Mouse (Mus musculus) neural tube, embryonic 13.5 days (tissue): Measurements from ENCODE around the gene Cmip. TPM values are rescaled to one million over a fixed set of nuclear protein-coding genes. Genes with fewer than 3 reads are reported as not detected.

Experiments used
- ATAC-seq: fragments of 200-750 bp; cut with Nextera tagmentation; 2 replicates; pipeline ENCODE4 v1.8.0; 2017; ENCODE audit warnings: low read depth, mild to moderate bottlenecking, moderate TSS enrichment, moderate library complexity
- H3K27ac ChIP-seq: fragments of 300-500 bp; sonication (generic); replicated peaks from 2 replicates; pipeline ENCODE4 v1.5.1; 2015; ENCODE audit warnings: moderate library complexity, mild to moderate bottlenecking, inconsistent platforms
- H3K27me3 ChIP-seq: fragments of 300-500 bp; sonication (generic); 2 replicates; pipeline ENCODE4 v1.6.1; 2015; ENCODE audit warnings: mild to moderate bottlenecking, inconsistent platforms
- H3K36me3 ChIP-seq: fragments of 300-500 bp; sonication (generic); 2 replicates; pipeline ENCODE4 v1.6.1; 2015; ENCODE audit warnings: mild to moderate bottlenecking, inconsistent platforms
- H3K4me1 ChIP-seq: fragments of 300-500 bp; sonication (generic); replicated peaks from 2 replicates; pipeline ENCODE4 v1.6.1; 2015; ENCODE audit warnings: inconsistent platforms
- H3K4me2 ChIP-seq: fragments of 300-500 bp; sonication (generic); 2 replicates; pipeline ENCODE4 v1.6.1; 2015; ENCODE audit warnings: inconsistent platforms, mild to moderate bottlenecking, moderate library complexity
- H3K4me3 ChIP-seq: fragments of 300-500 bp; sonication (generic); 2 replicates; pipeline ENCODE4 v1.5.1; 2015; ENCODE audit warnings: mild to moderate bottlenecking, inconsistent platforms
- H3K9ac ChIP-seq: fragments of 300-500 bp; sonication (generic); 2 replicates; pipeline ENCODE4 v1.6.1; 2015; ENCODE audit warnings: moderate library complexity, mild to moderate bottlenecking, inconsistent platforms
- H3K9me3 ChIP-seq: fragments of 300-500 bp; sonication (generic); 2 replicates; pipeline ENCODE4 v1.6.1; 2016; ENCODE audit warnings: inconsistent platforms
- WGBS: fragments of 180-500 bp; shearing (Covaris S2); methylation state at CpG from one replicate; pipeline ENCODE4 v1.1.7; 2015; 5-methylcytosine and 5-hydroxymethylcytosine counted together
- polyA plus RNA-seq: library from polyadenylated mRNA; unstranded; fragments of >200 nt; fragmentation: Nextera tagmentation; extraction: Ambion mirVana; gene quantifications from 2 replicates; pipeline ENCODE4 v1.2.1, GENCODE M21; 2015

The Cmip gene
- polyA plus RNA-seq, 1 experiment from 2014 or later, result 115 TPM

- Histone ChIP-seq H3K27ac (peak overlapping the region; percentile 89), H3K9ac (0 out of 2 replicates have a peak overlapping the region, but pooled peaks have one; percentile 31), H3K4me3 (no peak overlapping the region), H3K9me3 (no peaks in the 10 kb centered on the region), H3K4me1 (peaks cover 58% of the 10 kb centered on the region), H3K4me2 (no peak overlapping the region), H3K36me3 (peaks cover 75% of the 10 kb centered on the region), H3K27me3 (no peaks in the 10 kb centered on the region)
- WGBS, result 19% methylated on average over 15 of the region's 15 CpGs
- peak; percentile 85 for ATAC-seq
Observed at GRCm38 (mm10) chr8:117446344-117446997, 189.6 kb downstream of the Cmip start.

GRCm38 (mm10) chr8:117451072-117451471, 194.2 kb downstream of the Cmip start:
- H3K9ac ChIP-seq, result no peak overlapping the region
- peaks cover 96% of the 10 kb centered on the region for H3K36me3 ChIP-seq
- no peaks in the 10 kb centered on the region for H3K27me3 ChIP-seq
- peaks cover 40% of the 10 kb centered on the region for H3K4me1 ChIP-seq
- H3K9me3 ChIP-seq, result no peaks in the 10 kb centered on the region
- H3K4me3 ChIP-seq, result no peak overlapping the region
- H3K4me2 ChIP-seq, result no peak overlapping the region
- ATAC-seq, result no peak
- peak overlapping the region; percentile 70 for H3K27ac ChIP-seq
- WGBS, result 62% methylated on average over 9 of the region's 9 CpGs

DNA sequence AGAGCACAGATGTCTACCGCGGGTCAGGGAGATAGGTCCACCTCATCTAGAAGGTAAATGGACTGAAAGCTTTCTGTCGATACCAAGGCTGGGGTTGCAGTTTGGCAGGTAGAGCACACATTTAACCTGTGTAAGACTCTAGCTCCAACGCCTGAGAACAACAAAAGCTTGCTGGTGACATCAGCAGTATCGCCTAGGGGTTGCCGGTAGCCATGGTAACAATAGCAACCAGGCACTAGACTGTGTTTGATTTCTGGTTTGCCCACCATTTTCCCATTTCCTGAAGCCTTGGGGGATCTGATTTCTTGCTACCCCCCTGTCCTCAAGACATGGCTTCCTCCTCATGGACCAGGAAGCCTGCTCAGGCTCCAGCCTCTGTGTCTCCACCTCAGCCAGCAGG, 197.1 kb downstream of the Cmip start:
- H3K4me1 ChIP-seq, result peaks cover 26% of the 10 kb centered on the region
- no peaks in the 10 kb centered on the region for H3K9me3 ChIP-seq
- no peak overlapping the region for H3K9ac ChIP-seq
- no peak for ATAC-seq
- H3K4me2 ChIP-seq, result no peak overlapping the region
- H3K4me3 ChIP-seq, result no peak overlapping the region
- peak overlapping the region; percentile 43; the same call in 1 of the 2 replicates for H3K27ac ChIP-seq
- 81% methylated on average over 6 of the region's 6 CpGs for WGBS
- H3K27me3 ChIP-seq, result no peaks in the 10 kb centered on the region
- H3K36me3 ChIP-seq, result peaks cover 97% of the 10 kb centered on the region

- ATAC-seq, result no peak
- no peak overlapping the region for H3K9ac ChIP-seq
- no peaks in the 10 kb centered on the region for H3K27me3 ChIP-seq
- no peak overlapping the region for H3K4me3 ChIP-seq
- no peak overlapping the region for H3K4me2 ChIP-seq
- H3K9me3 ChIP-seq, result no peaks in the 10 kb centered on the region
- H3K4me1 ChIP-seq, result peaks cover 24% of the 10 kb centered on the region
- WGBS, result 93% methylated on average over 14 of the region's 14 CpGs
- H3K36me3 ChIP-seq, result peaks cover 97% of the 10 kb centered on the region
- H3K27ac ChIP-seq, result peak overlapping the region; percentile 43; the same call in 1 of the 2 replicates
Observed at GRCm38 (mm10) chr8:117454516-117455116, 197.8 kb downstream of the Cmip start.

GRCm38 (mm10) chr8:117455701-117456100, 198.8 kb downstream of the Cmip start:
- no peaks in the 10 kb centered on the region for H3K9me3 ChIP-seq
- H3K4me1 ChIP-seq, result peaks cover 14% of the 10 kb centered on the region
- ATAC-seq, result no peak
- no peak overlapping the region for H3K27ac ChIP-seq
- H3K27me3 ChIP-seq, result no peaks in the 10 kb centered on the region
- peaks cover 97% of the 10 kb centered on the region for H3K36me3 ChIP-seq
- H3K4me3 ChIP-seq, result no peak overlapping the region
- H3K9ac ChIP-seq, result no peak overlapping the region
- WGBS, result 88% methylated on average over 6 of the region's 6 CpGs
- no peak overlapping the region for H3K4me2 ChIP-seq

- WGBS, result 55% methylated on average over 5 of the region's 5 CpGs
Observed at GRCm38 (mm10) chr8:117458440-117458839, 201.6 kb downstream of the Cmip start.

GRCm38 (mm10) chr8:117462701-117463284, 205.9 kb downstream of the Cmip start:
- H3K36me3 ChIP-seq, result peaks cover 33% of the 10 kb centered on the region
- H3K4me3 ChIP-seq, result no peak overlapping the region
- peak overlapping the region; percentile 7; the same call in 1 of the 2 replicates for H3K27ac ChIP-seq
- no peak overlapping the region for H3K4me2 ChIP-seq
- H3K9me3 ChIP-seq, result no peaks in the 10 kb centered on the region
- WGBS, result 44% methylated on average over 11 of the region's 11 CpGs
- no peak overlapping the region for H3K9ac ChIP-seq
- no peak for ATAC-seq
- H3K4me1 ChIP-seq, result peaks cover 7% of the 10 kb centered on the region; the same call in 1 of the 2 replicates
- no peaks in the 10 kb centered on the region for H3K27me3 ChIP-seq

More at GRCm38 (mm10) chr8:117458440-117458839, 201.6 kb downstream of the Cmip start:
- no peak overlapping the region for H3K4me2 ChIP-seq
- peaks cover 77% of the 10 kb centered on the region for H3K36me3 ChIP-seq
- H3K4me1 ChIP-seq, result peaks cover 15% of the 10 kb centered on the region; the same call in 1 of the 2 replicates
- no peaks in the 10 kb centered on the region for H3K9me3 ChIP-seq
- no peaks in the 10 kb centered on the region for H3K27me3 ChIP-seq
- no peak overlapping the region for H3K9ac ChIP-seq
- H3K27ac ChIP-seq, result no peak overlapping the region
- ATAC-seq, result no peak
- no peak overlapping the region for H3K4me3 ChIP-seq

DNA sequence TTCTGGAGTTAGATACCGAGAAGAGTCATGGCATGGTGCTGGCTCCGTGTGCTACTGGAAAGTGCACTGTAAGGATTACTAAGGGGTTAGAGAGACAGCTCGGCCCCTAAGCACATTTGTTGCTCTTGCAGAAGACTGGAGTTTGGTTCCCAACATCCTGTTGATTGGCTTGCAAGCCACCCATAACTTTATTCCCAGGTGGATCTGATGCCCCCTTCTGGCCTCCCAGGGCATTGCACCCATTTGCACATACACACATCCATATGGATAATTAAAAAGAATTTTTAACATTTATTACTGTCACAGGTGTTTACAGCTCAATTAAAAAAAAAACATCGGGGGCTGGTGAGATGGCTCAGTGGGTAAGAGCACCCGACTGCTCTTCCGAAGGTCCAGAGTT, 207.7 kb downstream of the Cmip start:
- no peak overlapping the region for H3K9ac ChIP-seq
- H3K27ac ChIP-seq, result no peak overlapping the region
- H3K4me3 ChIP-seq, result no peak overlapping the region
- no peaks in the 10 kb centered on the region for H3K27me3 ChIP-seq
- no peak for ATAC-seq
- H3K4me1 ChIP-seq, result peaks cover 10% of the 10 kb centered on the region
- no peak overlapping the region for H3K4me2 ChIP-seq
- 95% methylated on average over 6 of the region's 6 CpGs for WGBS
- H3K9me3 ChIP-seq, result no peaks in the 10 kb centered on the region
- H3K36me3 ChIP-seq, result peaks cover 16% of the 10 kb centered on the region

DNA sequence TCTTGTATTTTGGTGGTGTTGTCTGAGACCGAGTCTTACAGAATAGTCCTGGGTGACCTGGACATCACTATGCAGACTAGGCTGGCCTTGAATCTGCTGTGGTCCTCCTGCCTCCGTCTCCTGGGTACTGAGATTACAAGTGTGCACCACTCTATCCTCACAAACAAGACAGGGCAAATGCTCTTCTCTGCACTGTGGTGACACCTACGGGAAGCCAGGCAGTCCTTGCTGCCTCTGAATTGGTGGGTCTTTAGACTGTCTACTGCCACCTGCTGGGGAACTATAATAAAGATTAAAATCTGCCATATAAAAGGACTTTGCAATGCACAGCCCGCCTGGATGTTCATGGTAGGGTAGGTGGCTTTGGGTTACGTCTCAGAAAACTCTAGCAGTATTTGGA, 208.4 kb downstream of the Cmip start:
- no peaks in the 10 kb centered on the region for H3K9me3 ChIP-seq
- peak; percentile 54 for ATAC-seq
- H3K4me3 ChIP-seq, result no peak overlapping the region
- 0 out of 2 replicates have a peak overlapping the region, but pooled peaks have one; percentile 42 for H3K27ac ChIP-seq
- no peaks in the 10 kb centered on the region for H3K27me3 ChIP-seq
- H3K4me1 ChIP-seq, result peaks cover 17% of the 10 kb centered on the region
- no peak overlapping the region for H3K9ac ChIP-seq
- peaks cover 9% of the 10 kb centered on the region; the same call in 1 of the 2 replicates for H3K36me3 ChIP-seq
- WGBS, result 39% methylated on average over 5 of the region's 5 CpGs
- H3K4me2 ChIP-seq, result no peak overlapping the region

GRCm38 (mm10) chr8:117467466-117467865, 210.6 kb downstream of the Cmip start:
- WGBS, result 89% methylated on average over 10 of the region's 10 CpGs
- Histone ChIP-seq H3K4me3 (no peak overlapping the region), H3K27ac (no peak overlapping the region), H3K4me2 (no peak overlapping the region), H3K4me1 (peaks cover 25% of the 10 kb centered on the region), H3K36me3 (no peaks in the 10 kb centered on the region), H3K9me3 (no peaks in the 10 kb centered on the region), H3K27me3 (no peaks in the 10 kb centered on the region), H3K9ac (no peak overlapping the region)
- no peak for ATAC-seq

- Histone ChIP-seq H3K27me3 (no peaks in the 10 kb centered on the region), H3K4me3 (peak overlapping the region; percentile 25), H3K4me2 (peak overlapping the region; percentile 51), H3K9ac (peak overlapping the region; percentile 38), H3K27ac (peak overlapping the region; percentile 88), H3K4me1 (peaks cover 18% of the 10 kb centered on the region), H3K9me3 (no peaks in the 10 kb centered on the region), H3K36me3 (no peaks in the 10 kb centered on the region)
- 28% methylated on average over 16 of the region's 16 CpGs for WGBS
- peak; percentile 58 for ATAC-seq
Observed at GRCm38 (mm10) chr8:117469431-117470341, 212.8 kb downstream of the Cmip start.
